ENCODE assay signal across 9 mouse cellular contexts in the genomic region with DNA sequence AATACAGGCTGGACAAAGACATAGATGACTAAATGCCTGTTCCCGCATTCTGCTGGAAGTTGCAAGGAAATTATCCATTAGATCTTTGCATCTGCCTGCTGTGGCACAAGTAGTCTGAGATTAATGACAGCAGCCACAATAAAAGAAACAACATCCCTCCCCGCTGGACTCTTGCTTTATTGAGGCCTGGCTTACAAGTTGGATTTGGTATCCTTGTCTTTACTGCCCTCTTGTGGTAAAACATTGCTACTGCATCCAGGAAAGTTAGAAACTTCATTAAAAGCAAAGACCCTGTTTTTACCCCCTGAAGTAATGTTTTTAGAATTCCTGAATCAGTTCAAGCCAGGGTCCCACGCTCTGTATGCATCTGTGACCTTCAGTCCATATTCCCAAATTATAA. TPM values are rescaled to one million over a fixed set of nuclear protein-coding genes. Genes with fewer than 3 reads are reported as not detected.
DNase-seq lines count a peak whose midpoint lies in the region; ATAC-seq and TF ChIP-seq lines count a peak whose summit lies in the region.
"Had no signal": no experiment of that assay in that cellular context is flagged by ENCODE, and none has a peak within 500 bp of the region (broad histone marks: within the 10 kb centered on the region; RNA-seq: fewer than 3 reads in every experiment).

No protein-coding gene starts in this region.

- H3K4me3 ChIP-seq in lung, embryonic 14.5 days (ENCODE audit: low read depth, low read length), result no peak overlapping the region

- peak; percentile 94 for TF ChIP-seq CTCF in lung, embryonic 14.5 days (IDR thresholded peaks at IDR 0.05; ENCODE audit: low read depth)

- no peak; the same call in 1 of the 2 replicates for ATAC-seq in lung, embryonic 14.5 days (ENCODE audit: insufficient read depth)

- no peaks in the 10 kb centered on the region for H3K27me3 ChIP-seq in lung, embryonic 14.5 days (ENCODE audit: insufficient read depth, low read length)

- no peaks in the 10 kb centered on the region for H3K36me3 ChIP-seq in lung, embryonic 14.5 days (ENCODE audit: insufficient read depth)

- intact Hi-C loops in left cerebral cortex, postnatal 25 days (cut with DNase I), result loop anchor here (2.0 to 5.0 kb wide), 3 partner anchors 123 to 919 kb away; no protein-coding TSS in a partner anchor

- H3K4me1 ChIP-seq in lung, embryonic 14.5 days (ENCODE audit: insufficient read depth), result no peaks in the 10 kb centered on the region

- H3K4me2 ChIP-seq in lung, embryonic 14.5 days, result no peak overlapping the region

- DNase-seq in gastrocnemius, adult 18-20 months (ENCODE audit: low spot score), result peak; percentile 38
- DNase-seq in gastrocnemius, postnatal 10 days, result no peak
- peak; percentile 89 for DNase-seq in lung, embryonic 14.5 days
- no peak for DNase-seq in lung, postnatal 4 days
- DNase-seq in brain, adult 2 months (ENCODE audit: low read depth, low spot score), result peak; percentile 55
- peak; percentile 35 to 41 for DNase-seq in left cerebral cortex, postnatal 25 days (ENCODE audit: low spot score in 2 of 2)
- no peak for DNase-seq in spleen, adult 18-20 months
- no peak for DNase-seq in gastrocnemius, postnatal 25 days

- WGBS in lung, embryonic 14.5 days, result 19% methylated on average over 3 of the region's 3 CpGs

- H3K9ac ChIP-seq in lung, embryonic 14.5 days, result no peak overlapping the region

- H3K27ac ChIP-seq in lung, embryonic 14.5 days (ENCODE audit: low read depth), result no peak overlapping the region

- no peaks in the 10 kb centered on the region for H3K9me3 ChIP-seq in lung, embryonic 14.5 days (ENCODE audit: low read depth, low read length)

RNA-seq across cellular contexts. Expression of a gene that starts 31.4 kb away (rescaled TPM):
- total RNA-seq in gastrocnemius, adult 18-20 months (2021), result not detected
- total RNA-seq in gastrocnemius, postnatal 10 days (2021), result under 1 TPM in 1 of 2 experiments, not detected in 1; 0.11 TPM
- polyA plus RNA-seq in lung, embryonic 14.5 days (2014; fragmentation: Nextera tagmentation; extraction: Ambion mirVana), result 2.8 and 3.1 TPM in 2 replicates
- not detected for total RNA-seq in left cerebral cortex, postnatal 25 days (2021)
- not detected for total RNA-seq in gastrocnemius, postnatal 25 days (2021)
- total RNA-seq: layer of hippocampus, adult 8-10 months had no signal

Comparison
In these comparisons a context has a peak if more than half of its experiments do, and no peak if none do; other contexts are left out.
1. DNase-seq: peak in gastrocnemius, adult 18-20 months (single experiment), lung, embryonic 14.5 days (single experiment), brain, adult 2 months (single experiment) and left cerebral cortex, postnatal 25 days (2 of 2); none in gastrocnemius, postnatal 10 days (single experiment), lung, postnatal 4 days (0 of 2), spleen, adult 18-20 months (0 of 2) and gastrocnemius, postnatal 25 days (single experiment).